Comparison of ENCODE assay signal across 14 mouse cellular contexts in the genomic region with DNA sequence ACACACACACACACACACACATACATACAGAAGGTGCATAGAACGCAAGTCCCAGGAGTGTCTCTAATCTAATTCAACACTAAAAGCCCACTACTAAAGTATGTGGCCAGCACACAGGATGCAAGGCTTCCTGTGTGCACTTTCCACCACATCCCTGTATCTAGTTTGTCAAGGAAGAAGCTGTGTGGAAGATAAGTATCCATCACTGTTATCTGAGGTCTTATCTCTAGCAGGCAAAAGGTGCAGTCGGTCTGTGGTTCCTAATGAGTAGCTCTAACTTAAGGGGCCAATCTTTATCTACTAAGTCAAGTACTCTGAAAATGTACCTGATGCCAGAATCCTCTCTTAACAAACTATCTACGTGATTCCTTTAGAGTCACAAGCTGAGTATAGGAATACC.
"Had no signal": no experiment of that assay in that cellular context is flagged by ENCODE, and none has a peak within 500 bp of the region (broad histone marks: within the 10 kb centered on the region; RNA-seq: fewer than 3 reads in every experiment).

No protein-coding gene starts in this region.

- H3K4me1 ChIP-seq: limb, embryonic 15.5 days; liver, embryonic 12.5 days; megakaryocyte, embryonic 14.5 days; midbrain, embryonic 15.5 days; neural tube, embryonic 13.5 days had no signal

- H3K4me3 ChIP-seq: limb, embryonic 15.5 days; liver, embryonic 12.5 days; megakaryocyte, embryonic 14.5 days; midbrain, embryonic 15.5 days; neural tube, embryonic 13.5 days had no signal

- ATAC-seq: liver, embryonic 12.5 days had no signal

- H3K27me3 ChIP-seq: limb, embryonic 15.5 days; liver, embryonic 12.5 days; megakaryocyte, embryonic 14.5 days; midbrain, embryonic 15.5 days; neural tube, embryonic 13.5 days had no signal

- H3K36me3 ChIP-seq: limb, embryonic 15.5 days; liver, embryonic 12.5 days; midbrain, embryonic 15.5 days; neural tube, embryonic 13.5 days had no signal

- DNase-seq: kidney, postnatal 25 days; layer of hippocampus, adult 9-11 months; layer of hippocampus, postnatal 36 days; lung, embryonic 14.5 days; lung, postnatal 10 days; lung, postnatal 4 days; right cerebral cortex, postnatal 25 days; thymus, postnatal 36 days had no signal

- H3K4me2 ChIP-seq: limb, embryonic 15.5 days; liver, embryonic 12.5 days; lung, embryonic 14.5 days; midbrain, embryonic 11.5 days; midbrain, embryonic 15.5 days; neural tube, embryonic 13.5 days had no signal

- H3K27ac ChIP-seq: limb, embryonic 15.5 days; liver, embryonic 12.5 days; midbrain, embryonic 15.5 days; neural tube, embryonic 13.5 days had no signal

- H3K9ac ChIP-seq: limb, embryonic 15.5 days; liver, embryonic 12.5 days; lung, embryonic 14.5 days; midbrain, embryonic 15.5 days; neural tube, embryonic 13.5 days had no signal

- H3K9me3 ChIP-seq: limb, embryonic 15.5 days; liver, embryonic 12.5 days; megakaryocyte, embryonic 14.5 days; midbrain, embryonic 15.5 days; neural tube, embryonic 13.5 days had no signal
